Mouse (Mus musculus) cerebellum, postnatal 14 days (tissue): Measurements from ENCODE around the gene Gm5169.
"Not testable (repeated sequence)": the region's sequence is repeated elsewhere in the genome, so short reads cannot be mapped to it uniquely, and the experiment has no call there.

Source experiments
- DNase-seq, 2 experiments: peaks; one replicate each; pipeline ENCODE4 v3.0.0; 2021; ENCODE audit warnings: mixed read lengths in 2 of 2

Gene Gm5169

DNA sequence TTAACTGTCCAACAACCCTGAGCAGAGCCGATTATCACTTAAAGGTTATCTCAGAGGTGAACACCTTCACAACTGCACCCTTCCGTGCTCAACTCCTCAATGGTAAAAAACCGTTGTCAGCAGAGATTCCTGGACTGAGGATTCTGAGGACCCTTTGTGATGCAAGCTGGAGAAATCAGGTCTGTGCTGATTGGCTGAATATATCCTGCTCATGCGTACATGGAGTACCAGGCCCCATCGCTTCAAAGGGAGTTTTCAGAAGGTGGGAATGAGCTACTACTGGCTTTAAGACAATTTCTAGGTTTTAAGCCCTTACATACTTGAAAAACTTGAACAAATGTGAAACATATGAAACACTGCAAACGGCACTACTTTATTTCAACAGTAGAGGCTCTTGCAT is at the start of gene Gm5169:
Gene Gm5169, minus strand, starts transcription at position 101 of the 400 bp plus-strand sequence.
- DNase-seq, result not testable (repeated sequence)

GRCm38 (mm10) chrX:25347424-25347823 is 46.2 kb upstream of the Gm5169 start:
- DNase-seq, result not testable (repeated sequence)
